Mouse (Mus musculus) heart, embryonic 12.5 days (tissue): ENCODE measurements around the gene Krtcap3. TPM values are rescaled to one million over a fixed set of nuclear protein-coding genes. Genes with fewer than 3 reads are reported as not detected.

Experiments used
- ATAC-seq: fragments of 200-750 bp; cut with Nextera tagmentation; 2 replicates; pipeline ENCODE4 v1.8.0; 2017; ENCODE audit warnings: moderate TSS enrichment, moderate library complexity; ENCODE audit not compliant: insufficient number of reproducible peaks, low FRiP score
- H3K27ac ChIP-seq: fragments of 300-500 bp; sonication (generic); 2 replicates; pipeline ENCODE4 v1.5.1; 2016; ENCODE audit warnings: mild to moderate bottlenecking, moderate library complexity; ENCODE audit not compliant: poor library complexity, severe bottlenecking
- H3K27me3 ChIP-seq: fragments of 300-500 bp; sonication (generic); replicated peaks from 2 replicates; pipeline ENCODE4 v1.6.1; 2016; ENCODE audit warnings: mild to moderate bottlenecking, moderate library complexity
- H3K36me3 ChIP-seq: fragments of 300-500 bp; sonication (generic); 2 replicates; pipeline ENCODE4 v1.6.1; 2016; ENCODE audit warnings: mild to moderate bottlenecking, moderate library complexity
- H3K4me1 ChIP-seq: fragments of 300-500 bp; sonication (generic); replicated peaks from 2 replicates; pipeline ENCODE4 v1.6.1; 2016; ENCODE audit warnings: mild to moderate bottlenecking
- H3K4me2 ChIP-seq: fragments of 300-500 bp; sonication (generic); 2 replicates; pipeline ENCODE4 v1.6.1; 2016; ENCODE audit warnings: mild to moderate bottlenecking, moderate library complexity
- H3K4me3 ChIP-seq: fragments of 300-500 bp; sonication (generic); 2 replicates; pipeline ENCODE4 v1.5.1; 2016; ENCODE audit warnings: mild to moderate bottlenecking
- H3K9ac ChIP-seq: fragments of 300-500 bp; sonication (generic); 2 replicates; pipeline ENCODE4 v1.6.1; 2016; ENCODE audit warnings: mild to moderate bottlenecking, moderate library complexity
- H3K9me3 ChIP-seq: fragments of 300-500 bp; sonication (generic); replicated peaks from 2 replicates; pipeline ENCODE4 v1.6.1; 2016; ENCODE audit warnings: mild to moderate bottlenecking, moderate library complexity
- WGBS: fragments of 180-500 bp; shearing (Covaris S2); methylation state at CpG from one replicate; pipeline ENCODE4 v1.1.7; 2016; 5-methylcytosine and 5-hydroxymethylcytosine counted together
- polyA plus RNA-seq: library from polyadenylated mRNA; unstranded; fragments of >200 nt; fragmentation: Nextera tagmentation; extraction: Ambion mirVana; gene quantifications from 2 replicates; pipeline ENCODE4 v1.2.1, GENCODE M21; 2016

Krtcap3 gene
- polyA plus RNA-seq, 1 experiment from 2014 or later = 7.5 TPM

GRCm38 (mm10) chr5:31253806-31254205 lies 2.3 kb downstream of the Krtcap3 start:
- Histone ChIP-seq H3K9me3 (no peaks in the 10 kb centered on the region), H3K4me2 (no peak overlapping the region), H3K36me3 (peaks cover 88% of the 10 kb centered on the region), H3K27me3 (no peaks in the 10 kb centered on the region), H3K4me1 (peaks cover 52% of the 10 kb centered on the region), H3K9ac (peak overlapping the region; percentile 55; the same call in 1 of the 2 replicates), H3K4me3 (no peak overlapping the region), H3K27ac (peak overlapping the region; percentile 70)
- 79% methylated on average over 8 of the region's 8 CpGs for WGBS
- no peak; the same call in 1 of the 2 replicates for ATAC-seq

GRCm38 (mm10) chr5:31254452-31254851 lies 3.0 kb downstream of the Krtcap3 start:
- Histone ChIP-seq H3K4me1 (peaks cover 50% of the 10 kb centered on the region), H3K36me3 (peaks cover 90% of the 10 kb centered on the region), H3K27me3 (no peaks in the 10 kb centered on the region), H3K9me3 (no peaks in the 10 kb centered on the region), H3K4me2 (no peak overlapping the region), H3K27ac (peak overlapping the region; percentile 70; the same call in 1 of the 2 replicates), H3K9ac (peak overlapping the region; percentile 46; the same call in 1 of the 2 replicates), H3K4me3 (no peak overlapping the region)
- ATAC-seq = no peak
- 81% methylated on average over 7 of the region's 7 CpGs for WGBS

GRCm38 (mm10) chr5:31254901-31255300 lies 3.4 kb downstream of the Krtcap3 start:
- Histone ChIP-seq H3K27me3 (no peaks in the 10 kb centered on the region), H3K9ac (peak overlapping the region; percentile 46; the same call in 1 of the 2 replicates), H3K4me2 (no peak overlapping the region), H3K4me3 (no peak overlapping the region), H3K9me3 (no peaks in the 10 kb centered on the region), H3K36me3 (peaks cover 90% of the 10 kb centered on the region), H3K4me1 (peaks cover 47% of the 10 kb centered on the region), H3K27ac (no peak overlapping the region)
- WGBS = 71% methylated on average over 8 of the region's 8 CpGs
- no peak for ATAC-seq

- no peak overlapping the region for H3K27ac ChIP-seq
- no peaks in the 10 kb centered on the region for H3K9me3 ChIP-seq
- WGBS = 93% methylated on average over 2 of the region's 2 CpGs
- H3K4me3 ChIP-seq = no peak overlapping the region
- no peak overlapping the region for H3K4me2 ChIP-seq
- peaks cover 90% of the 10 kb centered on the region for H3K36me3 ChIP-seq
- H3K9ac ChIP-seq = no peak overlapping the region
- ATAC-seq = no peak
- H3K27me3 ChIP-seq = no peaks in the 10 kb centered on the region
- H3K4me1 ChIP-seq = peaks cover 43% of the 10 kb centered on the region
These were observed 3.9 kb downstream of the Krtcap3 start for GRCm38 (mm10) chr5:31255381-31255780.

GRCm38 (mm10) chr5:31255971-31256370 lies 4.5 kb downstream of the Krtcap3 start:
- Histone ChIP-seq H3K27me3 (no peaks in the 10 kb centered on the region), H3K4me1 (peaks cover 37% of the 10 kb centered on the region), H3K4me2 (no peak overlapping the region), H3K36me3 (peaks cover 90% of the 10 kb centered on the region), H3K27ac (no peak overlapping the region), H3K9ac (no peak overlapping the region), H3K4me3 (no peak overlapping the region), H3K9me3 (no peaks in the 10 kb centered on the region)
- 85% methylated on average over 2 of the region's 2 CpGs for WGBS
- ATAC-seq = no peak

DNA sequence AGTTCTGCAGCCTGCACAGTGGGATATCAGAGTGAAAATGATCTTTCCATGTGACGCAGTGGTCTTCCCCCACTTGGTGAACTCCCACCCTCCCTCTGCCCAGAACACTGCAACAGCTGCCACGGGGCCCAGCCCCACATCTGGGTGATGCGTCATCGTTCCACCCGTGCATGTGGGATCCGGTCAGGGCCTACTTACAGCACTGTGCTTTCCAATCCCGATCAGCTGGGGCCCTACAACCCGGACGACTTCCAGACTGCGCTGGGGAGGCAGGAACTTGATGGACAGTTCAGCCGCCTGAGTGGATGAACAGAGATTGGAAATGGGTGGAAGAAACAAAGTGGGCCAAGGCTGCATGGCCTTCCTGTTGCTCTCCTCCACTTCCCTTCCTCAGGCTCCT lies 6.1 kb downstream of the Krtcap3 start:
- peaks cover 20% of the 10 kb centered on the region for H3K4me1 ChIP-seq
- no peak for ATAC-seq
- H3K27ac ChIP-seq = no peak overlapping the region
- WGBS = 84% methylated on average over 11 of the region's 11 CpGs
- peaks cover 86% of the 10 kb centered on the region for H3K36me3 ChIP-seq
- no peak overlapping the region for H3K4me3 ChIP-seq
- no peaks in the 10 kb centered on the region for H3K9me3 ChIP-seq
- no peak overlapping the region for H3K4me2 ChIP-seq
- no peak overlapping the region for H3K9ac ChIP-seq
- H3K27me3 ChIP-seq = no peaks in the 10 kb centered on the region

GRCm38 (mm10) chr5:31266101-31266500 lies 14.6 kb downstream of the Krtcap3 start:
- Histone ChIP-seq H3K27ac (no peak overlapping the region), H3K4me3 (no peak overlapping the region), H3K4me1 (no peaks in the 10 kb centered on the region), H3K4me2 (no peak overlapping the region), H3K36me3 (peaks cover 92% of the 10 kb centered on the region), H3K9ac (no peak overlapping the region), H3K27me3 (no peaks in the 10 kb centered on the region), H3K9me3 (no peaks in the 10 kb centered on the region)
- WGBS = 78% methylated on average over 7 of the region's 7 CpGs
- no peak for ATAC-seq

- WGBS = 80% methylated on average over 6 of the region's 6 CpGs
- no peak overlapping the region for H3K4me3 ChIP-seq
- H3K27me3 ChIP-seq = no peaks in the 10 kb centered on the region
- H3K9me3 ChIP-seq = no peaks in the 10 kb centered on the region
- H3K4me2 ChIP-seq = no peak overlapping the region
- no peak for ATAC-seq
- H3K36me3 ChIP-seq = peaks cover 92% of the 10 kb centered on the region
- H3K9ac ChIP-seq = no peak overlapping the region
- H3K27ac ChIP-seq = no peak overlapping the region
- H3K4me1 ChIP-seq = no peaks in the 10 kb centered on the region
These were observed 16.2 kb downstream of the Krtcap3 start for GRCm38 (mm10) chr5:31267686-31268085.

DNA sequence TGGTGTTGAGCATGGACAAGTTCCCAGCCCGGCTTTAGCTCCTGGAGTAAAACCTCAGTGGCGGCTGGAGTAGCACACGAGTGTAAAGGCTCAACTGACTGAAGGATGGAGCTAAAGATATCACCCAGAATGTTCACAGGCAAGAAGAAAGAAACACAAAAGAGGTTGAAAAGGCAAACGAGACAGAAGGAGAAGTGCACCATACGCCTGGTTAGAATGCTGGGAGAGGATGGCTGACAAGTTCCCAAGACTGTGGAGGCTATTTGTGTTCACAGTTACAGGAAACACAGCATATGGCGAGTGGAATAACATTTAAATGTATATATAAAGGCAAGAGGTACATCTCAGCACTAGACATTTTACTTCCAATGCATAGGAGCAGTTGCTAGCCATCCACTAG lies 21.5 kb downstream of the Krtcap3 start:
- H3K27me3 ChIP-seq = no peaks in the 10 kb centered on the region
- H3K4me3 ChIP-seq = no peak overlapping the region
- no peaks in the 10 kb centered on the region for H3K4me1 ChIP-seq
- peaks cover 73% of the 10 kb centered on the region for H3K36me3 ChIP-seq
- 77% methylated on average over 6 of the region's 6 CpGs for WGBS
- no peak for ATAC-seq
- no peak overlapping the region for H3K27ac ChIP-seq
- no peaks in the 10 kb centered on the region for H3K9me3 ChIP-seq
- no peak overlapping the region for H3K9ac ChIP-seq
- H3K4me2 ChIP-seq = no peak overlapping the region

GRCm38 (mm10) chr5:31279245-31279988 lies 27.9 kb downstream of the Krtcap3 start:
- H3K4me3 ChIP-seq = no peak overlapping the region
- no peaks in the 10 kb centered on the region for H3K9me3 ChIP-seq
- no peak for ATAC-seq
- no peaks in the 10 kb centered on the region for H3K27me3 ChIP-seq
- no peak overlapping the region for H3K4me2 ChIP-seq
- H3K4me1 ChIP-seq = no peaks in the 10 kb centered on the region
- peaks cover 84% of the 10 kb centered on the region for H3K36me3 ChIP-seq
- H3K9ac ChIP-seq = no peak overlapping the region
- no peak overlapping the region for H3K27ac ChIP-seq
- 82% methylated on average over 20 of the region's 20 CpGs for WGBS

DNA sequence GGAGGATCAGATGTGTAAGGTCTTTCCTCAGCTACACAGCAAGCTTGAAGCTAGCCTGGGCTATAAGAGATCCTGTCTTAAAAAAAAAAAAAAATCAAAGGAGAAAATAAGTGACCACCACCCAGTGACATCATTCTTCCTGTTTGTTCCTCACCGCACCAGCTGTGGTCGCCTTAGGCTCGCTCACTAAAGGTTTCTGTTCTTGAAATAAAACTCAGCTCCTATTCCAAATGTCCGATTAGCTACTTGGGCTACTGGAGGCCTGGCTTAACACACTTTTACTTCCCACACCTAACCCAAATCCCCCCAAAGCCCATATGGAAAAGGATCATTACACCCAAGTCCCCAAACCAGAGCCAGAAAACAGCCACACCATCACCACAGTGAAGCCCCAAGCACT lies 36.7 kb downstream of the Krtcap3 start:
- WGBS = 61% methylated on average over 4 of the region's 4 CpGs

GRCm38 (mm10) chr5:31288655-31289054 lies 37.2 kb downstream of the Krtcap3 start:
- Histone ChIP-seq H3K4me2 (no peak overlapping the region), H3K27me3 (no peaks in the 10 kb centered on the region)

More for the DNA sequence above, 36.7 kb downstream of the Krtcap3 start:
- ATAC-seq = no peak
- Histone ChIP-seq H3K9me3 (no peaks in the 10 kb centered on the region), H3K4me1 (peaks cover 16% of the 10 kb centered on the region), H3K27ac (no peak overlapping the region), H3K4me3 (no peak overlapping the region), H3K27me3 (no peaks in the 10 kb centered on the region), H3K9ac (no peak overlapping the region), H3K4me2 (no peak overlapping the region), H3K36me3 (peaks cover 43% of the 10 kb centered on the region)

More at GRCm38 (mm10) chr5:31288655-31289054, 37.2 kb downstream of the Krtcap3 start:
- Histone ChIP-seq H3K4me1 (peaks cover 16% of the 10 kb centered on the region), H3K9ac (no peak overlapping the region), H3K4me3 (no peak overlapping the region), H3K9me3 (no peaks in the 10 kb centered on the region), H3K36me3 (peaks cover 40% of the 10 kb centered on the region), H3K27ac (no peak overlapping the region)
- 79% methylated on average over 3 of the region's 3 CpGs for WGBS
- ATAC-seq = no peak
